Mouse (Mus musculus): Measurements from ENCODE around the gene Fermt3.
"Not testable (repeated sequence)": the region's sequence is repeated elsewhere in the genome, so short reads cannot be mapped to it uniquely, and the experiment has no call there.

Fermt3 gene

GRCm38 (mm10) chr19:6991166-6991565, 28.1 kb downstream of the Fermt3 start:
- DNase-seq (ENCODE audit: low read depth, low spot score): not testable (repeated sequence)

GRCm38 (mm10) chr19:6990712-6991111, 28.6 kb downstream of the Fermt3 start:
- DNase-seq (ENCODE audit: low read depth, low spot score): no peak

- DNase-seq (ENCODE audit: low read depth, low spot score): no peak
These were observed 30.0 kb downstream of the Fermt3 start for GRCm38 (mm10) chr19:6989251-6989650.

GRCm38 (mm10) chr19:6987904-6988285, 31.4 kb downstream of the Fermt3 start:
- DNase-seq (ENCODE audit: low read depth, low spot score): peak; percentile 46

- DNase-seq (ENCODE audit: low read depth, low spot score): peak; percentile 67
These were observed 32.0 kb downstream of the Fermt3 start, which contains the start of gene Vegfb for GRCm38 (mm10) chr19:6987061-6987903. Gene Vegfb (minus strand): TSS chr19:6987651.

- no peak for DNase-seq (ENCODE audit: low read depth, low spot score)
These were observed 33.1 kb downstream of the Fermt3 start for GRCm38 (mm10) chr19:6985951-6986708.

GRCm38 (mm10) chr19:6985300-6985699, 34.0 kb downstream of the Fermt3 start:
- no peak for DNase-seq (ENCODE audit: low read depth, low spot score)

- DNase-seq (ENCODE audit: low read depth, low spot score): no peak
These were observed 35.6 kb downstream of the Fermt3 start for GRCm38 (mm10) chr19:6983621-6984020.

- no peak for DNase-seq (ENCODE audit: low read depth, low spot score)
These were observed 37.8 kb downstream of the Fermt3 start for GRCm38 (mm10) chr19:6981465-6981864.

GRCm38 (mm10) chr19:6980381-6981093, 38.7 kb downstream of the Fermt3 start, which contains the start of gene Fkbp2:
Gene Fkbp2 (minus strand): TSS chr19:6980501.
- peak; percentile 99 for DNase-seq (ENCODE audit: low read depth, low spot score)

- peak; percentile 100 for DNase-seq (ENCODE audit: low read depth, low spot score)
These were observed 39.5 kb downstream of the Fermt3 start for GRCm38 (mm10) chr19:6979486-6980380.

- DNase-seq (ENCODE audit: low read depth, low spot score): peak; percentile 65
These were observed 40.2 kb downstream of the Fermt3 start for GRCm38 (mm10) chr19:6979001-6979479.

- no peak for DNase-seq (ENCODE audit: low read depth, low spot score)
These were observed 40.7 kb downstream of the Fermt3 start for GRCm38 (mm10) chr19:6978639-6978974.

GRCm38 (mm10) chr19:6977759-6978638, 41.3 kb downstream of the Fermt3 start:
- DNase-seq (ENCODE audit: low read depth, low spot score): peak; percentile 39

GRCm38 (mm10) chr19:6975537-6976521, 43.4 kb downstream of the Fermt3 start, which contains the start of gene Plcb3:
Gene Plcb3 (minus strand): TSS chr19:6976470.
- DNase-seq (ENCODE audit: low read depth, low spot score): peak; percentile 75

GRCm38 (mm10) chr19:6974211-6975205, 44.8 kb downstream of the Fermt3 start, which contains the start of gene Ppp1r14b:
Gene Ppp1r14b (plus strand): TSS chr19:6974968.
- peak; percentile 71 for DNase-seq (ENCODE audit: low read depth, low spot score)

GRCm38 (mm10) chr19:6973581-6974190, 45.6 kb downstream of the Fermt3 start:
- no peak for DNase-seq (ENCODE audit: low read depth, low spot score)
